Mouse (Mus musculus) myocyte (in vitro differentiated cells): Measurements from ENCODE around the gene Ankrd27.

Experiments used
- E2F4 ChIP-seq: IDR thresholded peaks from one replicate; pipeline ENCODE4 v1.6.1; 2011; ENCODE audit warnings: mild to moderate bottlenecking, control low read depth, moderate library complexity; ENCODE audit not compliant: insufficient read depth
- MAX ChIP-seq: IDR thresholded peaks from one replicate; pipeline ENCODE4 v1.6.1; 2011; ENCODE audit warnings: low read depth, mild to moderate bottlenecking, control low read depth
- MYOD1 ChIP-seq, 3 experiments: IDR thresholded peaks; one replicate each; pipeline ENCODE4 v1.6.1; 2011; ENCODE audit warnings: control low read depth in 2 of 3, low read depth in 2 of 3, mild to moderate bottlenecking in 2 of 3, moderate library complexity in 1 of 3; ENCODE audit not compliant: insufficient read length in 2 of 3, control insufficient read depth in 1 of 3
- POLR2A ChIP-seq: IDR thresholded peaks from one replicate; pipeline ENCODE4 v1.6.1; 2011; ENCODE audit warnings: low read depth, mild to moderate bottlenecking, control low read depth, moderate library complexity; ENCODE audit not compliant: insufficient read length
- POLR2AphosphoS2 ChIP-seq: IDR thresholded peaks from one replicate; pipeline ENCODE4 v1.6.1; 2011; ENCODE audit warnings: low read depth, control low read depth; ENCODE audit not compliant: insufficient read length
- REST ChIP-seq: IDR thresholded peaks from one replicate; pipeline ENCODE4 v1.6.1; 2011; ENCODE audit warnings: mild to moderate bottlenecking, control low read depth, moderate library complexity; ENCODE audit not compliant: insufficient read depth, insufficient read length
- TCF12 ChIP-seq: IDR thresholded peaks from one replicate; pipeline ENCODE4 v1.6.1; 2011; ENCODE audit warnings: mild to moderate bottlenecking, control low read depth; ENCODE audit not compliant: poor library complexity, insufficient read depth, severe bottlenecking
- TCF3 ChIP-seq: IDR thresholded peaks from one replicate; pipeline ENCODE4 v1.6.1; 2011; ENCODE audit warnings: low read depth, control low read depth; ENCODE audit not compliant: insufficient read length

DNA sequence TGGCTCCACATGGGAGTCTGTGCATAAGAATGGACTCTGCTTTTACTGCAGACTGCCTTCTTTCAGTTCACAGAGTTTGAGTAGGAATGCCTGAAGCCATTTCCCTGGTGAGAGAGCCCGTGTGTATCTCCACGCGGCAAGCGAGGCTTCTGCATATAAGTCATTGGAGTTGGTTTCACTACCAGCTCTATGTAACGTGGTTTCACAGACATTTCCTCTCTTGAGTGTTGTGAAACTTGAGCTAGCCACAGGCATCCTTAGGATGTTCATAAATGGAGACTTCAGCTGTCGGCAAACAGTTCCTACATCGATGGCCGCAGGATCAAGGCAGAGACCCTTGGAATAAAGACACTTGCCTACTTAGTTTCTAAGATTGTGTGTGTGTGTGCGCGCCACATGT is 23.2 kb downstream of the Ankrd27 start:
- no peak for TF ChIP-seq MAX
- TF ChIP-seq POLR2A, result no peak
- no peak for TF ChIP-seq POLR2AphosphoS2
- no peak for TF ChIP-seq TCF3
- no peak for TF ChIP-seq MYOD1 (IDR thresholded peaks at IDR 0.05; ENCODE audit: control insufficient read depth in 1 of 3, insufficient read length in 2 of 3, low read depth in 2 of 3)
- no peak for TF ChIP-seq TCF12
- no peak for TF ChIP-seq E2F4
- TF ChIP-seq REST, result no peak
